Mouse (Mus musculus): ENCODE results near the gene Rpusd1. TPM values are rescaled to one million over a fixed set of nuclear protein-coding genes. Genes with fewer than 3 reads are reported as not detected.
A peak's percentile ranks its signal among the peaks of the same experiment; 100 is the strongest.
"Not testable (repeated sequence)": the region's sequence is repeated elsewhere in the genome, so short reads cannot be mapped to it uniquely, and the experiment has no call there.

Gene Rpusd1
- polyA plus RNA-seq, 1 experiment from 2014 or later, result 25.7 TPM

DNA sequence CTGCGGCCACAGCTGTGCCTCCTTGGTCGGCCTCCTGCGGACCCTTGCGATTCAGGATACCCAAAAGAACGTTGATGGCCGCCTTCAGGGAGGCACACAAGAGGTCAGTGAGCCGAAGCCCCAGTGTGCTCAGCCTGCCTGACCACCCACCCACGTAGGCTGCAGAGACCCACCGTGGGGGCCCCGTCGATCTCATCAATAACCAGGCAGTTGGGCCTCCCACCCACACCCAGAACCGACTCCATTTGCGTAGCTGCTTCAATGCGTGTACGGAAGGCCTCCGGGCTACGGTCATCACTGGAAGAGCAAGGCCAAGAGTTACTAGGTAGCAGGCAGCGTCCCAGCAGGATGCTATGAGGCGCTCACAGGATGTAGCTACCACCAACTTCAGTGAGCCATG lies 4.0 kb upstream of the Rpusd1 start:
- H3K4me3 ChIP-seq (replicated peaks; ENCODE audit: low read depth, low read length), result no peak overlapping the region
- no peak overlapping the region for H3K4me2 ChIP-seq (ENCODE audit: low read length)
- no peak overlapping the region for H3K9ac ChIP-seq (replicated peaks; ENCODE audit: low read length)
- no peak for DNase-seq
- H3K36me3 ChIP-seq (ENCODE audit: control insufficient read depth, insufficient read depth, low read length), result no peaks in the 10 kb centered on the region
- H3K27ac ChIP-seq (replicated peaks; ENCODE audit: low read depth, low read length), result no peak overlapping the region
- peaks cover 2% of the 10 kb centered on the region; the same call in 1 of the 2 replicates for H3K27me3 ChIP-seq (ENCODE audit: control insufficient read depth, insufficient read depth, low read length)
- no peak for ATAC-seq (ENCODE audit: low FRiP score, low TSS enrichment)
- H3K9me3 ChIP-seq (ENCODE audit: control insufficient read depth, low read length), result no peaks in the 10 kb centered on the region
- peaks cover 11% of the 10 kb centered on the region for H3K4me1 ChIP-seq (ENCODE audit: control insufficient read depth, insufficient read depth, low read length)
- whole genome bisulfite sequencing, result 95% methylated on average over 19 of the region's 19 CpGs

DNA sequence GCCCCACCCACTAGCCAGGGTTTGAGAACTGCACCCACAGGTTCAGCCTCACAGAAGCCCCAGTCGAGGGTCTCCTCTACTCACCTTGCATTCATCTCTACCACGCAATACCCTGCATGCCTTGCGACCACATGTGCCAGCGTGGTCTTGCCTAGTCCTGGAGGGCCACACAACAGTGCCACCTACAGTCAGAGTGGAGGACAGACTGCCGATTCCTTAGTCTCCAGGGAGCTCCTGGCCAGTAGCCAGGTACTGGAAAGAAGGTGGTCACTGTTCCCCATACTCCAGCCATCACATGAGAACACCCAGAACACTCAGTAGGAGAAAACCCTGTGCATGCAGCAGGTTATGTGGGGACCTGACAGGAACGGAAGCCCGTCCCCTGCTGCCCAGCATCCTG lies 3.6 kb upstream of the Rpusd1 start:
- H3K9ac ChIP-seq (replicated peaks; ENCODE audit: low read length), result no peak overlapping the region
- H3K36me3 ChIP-seq (ENCODE audit: control insufficient read depth, insufficient read depth, low read length), result no peaks in the 10 kb centered on the region
- H3K27ac ChIP-seq (replicated peaks; ENCODE audit: low read depth, low read length), result no peak overlapping the region
- ATAC-seq (ENCODE audit: low FRiP score, low TSS enrichment) (no peak), DNase-seq (no peak)
- H3K9me3 ChIP-seq (ENCODE audit: control insufficient read depth, low read length), result no peaks in the 10 kb centered on the region
- 75% methylated on average over 7 of the region's 7 CpGs for WGBS
- H3K4me3 ChIP-seq (replicated peaks; ENCODE audit: low read depth, low read length), result no peak overlapping the region
- no peak overlapping the region for H3K4me2 ChIP-seq (ENCODE audit: low read length)
- H3K4me1 ChIP-seq (ENCODE audit: control insufficient read depth, insufficient read depth, low read length), result peaks cover 14% of the 10 kb centered on the region
- no peaks in the 10 kb centered on the region for H3K27me3 ChIP-seq (ENCODE audit: control insufficient read depth, insufficient read depth, low read length)

DNA sequence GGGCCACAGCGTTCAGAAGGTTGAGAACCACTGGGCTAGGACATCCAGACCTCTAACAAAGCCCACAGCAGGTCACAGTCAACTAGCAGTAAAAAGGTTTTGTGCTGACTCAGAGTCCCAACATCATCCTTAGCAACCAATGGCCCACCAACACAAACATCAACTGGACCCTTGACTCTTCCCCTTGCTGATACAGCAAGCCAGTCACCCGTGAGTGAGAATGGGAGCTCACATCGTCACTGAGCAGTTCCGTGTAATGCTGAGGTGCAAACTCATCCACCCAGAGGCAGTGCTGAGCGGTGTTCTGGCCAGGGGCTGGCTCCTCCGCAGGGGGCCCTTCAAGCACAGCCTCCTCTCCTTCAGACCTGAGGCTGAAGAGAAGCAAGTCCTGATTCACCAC lies 2.2 kb upstream of the Rpusd1 start:
- ATAC-seq (ENCODE audit: low FRiP score, low TSS enrichment) (no peak), DNase-seq (no peak)
- Histone ChIP-seq H3K27me3 (ENCODE audit: control insufficient read depth, insufficient read depth, low read length) (no peaks in the 10 kb centered on the region), H3K4me1 (ENCODE audit: control insufficient read depth, insufficient read depth, low read length) (peaks cover 14% of the 10 kb centered on the region), H3K36me3 (ENCODE audit: control insufficient read depth, insufficient read depth, low read length) (0 out of 2 replicates have a peak, but pooled peaks cover 2% of the 10 kb centered on the region), H3K4me3 (replicated peaks; ENCODE audit: low read depth, low read length) (no peak overlapping the region), H3K9me3 (ENCODE audit: control insufficient read depth, low read length) (no peaks in the 10 kb centered on the region), H3K9ac (replicated peaks; ENCODE audit: low read length) (no peak overlapping the region), H3K4me2 (ENCODE audit: low read length) (no peak overlapping the region), H3K27ac (replicated peaks; ENCODE audit: low read depth, low read length) (no peak overlapping the region)
- WGBS, result 84% methylated on average over 6 of the region's 6 CpGs

DNA sequence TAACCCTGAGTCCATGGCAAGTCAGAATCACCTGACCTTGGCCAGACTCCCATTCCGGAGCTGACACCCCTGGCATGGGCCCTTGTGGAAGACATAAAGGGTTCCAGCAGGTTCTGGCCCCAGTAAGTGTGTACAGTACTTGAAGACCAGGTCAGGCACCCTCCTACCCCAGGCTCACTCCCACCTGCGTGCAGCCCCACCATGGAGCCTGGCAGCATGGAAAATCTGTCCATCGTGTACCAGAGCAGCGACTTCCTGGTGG lies 470 bp downstream of the Rpusd1 start:
- 22% methylated on average over 4 of the region's 4 CpGs for WGBS
- H3K36me3 ChIP-seq (ENCODE audit: control insufficient read depth, insufficient read depth, low read length), result peaks cover 11% of the 10 kb centered on the region; the same call in 1 of the 2 replicates
- DNase-seq (no peak), ATAC-seq (ENCODE audit: low FRiP score, low TSS enrichment) (no peak)
- H3K9ac ChIP-seq (replicated peaks; ENCODE audit: low read length), result peak overlapping the region; percentile 78
- H3K4me1 ChIP-seq (ENCODE audit: control insufficient read depth, insufficient read depth, low read length), result peaks cover 14% of the 10 kb centered on the region
- peak overlapping the region; percentile 63 for H3K4me3 ChIP-seq (replicated peaks; ENCODE audit: low read depth, low read length)
- H3K9me3 ChIP-seq (ENCODE audit: control insufficient read depth, low read length), result no peaks in the 10 kb centered on the region
- peak overlapping the region; percentile 60; the same call in 1 of the 2 replicates for H3K27ac ChIP-seq (replicated peaks; ENCODE audit: low read depth, low read length)
- H3K27me3 ChIP-seq (ENCODE audit: control insufficient read depth, insufficient read depth, low read length), result no peaks in the 10 kb centered on the region
- peak overlapping the region; percentile 97 for H3K4me2 ChIP-seq (ENCODE audit: low read length)

DNA sequence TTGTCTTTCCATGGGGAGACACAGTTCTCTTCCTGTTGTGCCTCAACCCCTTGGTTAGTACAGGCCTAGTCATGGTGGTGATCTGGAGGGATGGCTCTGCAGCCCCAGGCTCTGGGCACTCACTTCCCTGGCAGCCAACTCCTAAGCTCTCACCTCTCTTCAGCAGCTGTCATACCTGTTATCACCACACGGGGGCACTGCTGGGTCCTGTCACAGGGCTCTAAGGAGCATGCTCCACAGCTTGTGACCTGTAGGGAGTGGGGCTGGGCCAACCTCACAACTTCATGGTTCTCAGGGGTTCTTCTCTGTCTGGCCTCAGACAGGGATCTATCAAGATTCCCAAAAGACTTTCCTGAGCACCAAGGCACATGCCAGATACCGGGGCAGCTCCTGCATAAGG lies 4.6 kb downstream of the Rpusd1 start:
- no peak overlapping the region for H3K27ac ChIP-seq (replicated peaks; ENCODE audit: low read depth, low read length)
- no peak overlapping the region for H3K4me3 ChIP-seq (replicated peaks; ENCODE audit: low read depth, low read length)
- peaks cover 9% of the 10 kb centered on the region for H3K4me1 ChIP-seq (ENCODE audit: control insufficient read depth, insufficient read depth, low read length)
- ATAC-seq (ENCODE audit: low FRiP score, low TSS enrichment) (no peak), DNase-seq (peak; percentile 89)
- no peaks in the 10 kb centered on the region for H3K9me3 ChIP-seq (ENCODE audit: control insufficient read depth, low read length)
- no peak overlapping the region for H3K9ac ChIP-seq (replicated peaks; ENCODE audit: low read length)
- H3K27me3 ChIP-seq (ENCODE audit: control insufficient read depth, insufficient read depth, low read length), result no peaks in the 10 kb centered on the region
- H3K36me3 ChIP-seq (ENCODE audit: control insufficient read depth, insufficient read depth, low read length), result peaks cover 11% of the 10 kb centered on the region; the same call in 1 of the 2 replicates
- H3K4me2 ChIP-seq (ENCODE audit: low read length), result no peak overlapping the region
- 10% methylated on average over 2 of the region's 2 CpGs for WGBS

DNA sequence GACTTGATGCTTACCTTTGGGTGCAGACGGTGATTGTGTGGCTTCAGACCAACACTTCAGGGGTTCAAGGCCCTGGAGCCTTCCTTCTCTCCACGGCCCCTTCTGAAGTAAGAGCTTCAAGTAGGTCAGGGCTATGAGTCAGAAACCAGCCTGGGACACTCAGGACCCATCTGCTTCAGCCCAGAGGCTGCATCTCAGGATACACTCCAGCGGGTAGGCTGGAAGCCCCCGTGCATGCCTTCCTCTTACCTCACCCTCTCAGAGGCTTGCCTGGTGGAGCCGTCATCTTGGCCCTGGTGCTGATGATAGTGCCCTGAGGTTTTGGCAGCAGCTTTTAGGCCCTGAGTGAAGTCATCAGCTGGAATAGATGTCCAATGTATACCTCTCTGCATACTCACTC lies 7.8 kb downstream of the Rpusd1 start:
- 83% methylated on average over 5 of the region's 5 CpGs for WGBS
- no peak overlapping the region for H3K27ac ChIP-seq (replicated peaks; ENCODE audit: low read depth, low read length)
- peaks cover 9% of the 10 kb centered on the region; the same call in 1 of the 2 replicates for H3K36me3 ChIP-seq (ENCODE audit: control insufficient read depth, insufficient read depth, low read length)
- H3K9ac ChIP-seq (replicated peaks; ENCODE audit: low read length), result no peak overlapping the region
- no peaks in the 10 kb centered on the region for H3K27me3 ChIP-seq (ENCODE audit: control insufficient read depth, insufficient read depth, low read length)
- DNase-seq, result no peak
- no peak for ATAC-seq (ENCODE audit: low FRiP score, low TSS enrichment)
- H3K4me2 ChIP-seq (ENCODE audit: low read length), result no peak overlapping the region
- H3K4me1 ChIP-seq (ENCODE audit: control insufficient read depth, insufficient read depth, low read length), result no peaks in the 10 kb centered on the region
- H3K4me3 ChIP-seq (replicated peaks; ENCODE audit: low read depth, low read length), result no peak overlapping the region
- H3K9me3 ChIP-seq (ENCODE audit: control insufficient read depth, low read length), result no peaks in the 10 kb centered on the region

DNA sequence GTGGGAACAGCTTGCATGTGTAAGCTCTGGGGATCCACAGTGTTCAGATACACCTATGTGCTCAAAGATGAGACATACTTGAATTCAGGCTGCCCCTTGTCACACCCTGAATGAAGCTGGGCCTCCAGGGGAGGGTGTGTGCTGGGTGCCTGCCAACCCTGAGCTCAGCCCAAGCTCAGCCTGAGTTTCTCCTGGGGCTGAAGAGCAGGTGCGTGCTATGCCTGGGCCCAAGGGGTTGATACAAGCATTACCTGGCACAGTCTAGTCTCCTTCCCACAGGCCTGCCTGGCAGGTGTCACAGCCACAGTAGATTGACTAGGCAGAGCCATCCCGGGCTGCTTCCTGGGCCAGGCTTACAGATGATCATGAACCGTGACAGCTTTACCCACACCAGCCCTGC lies 8.3 kb downstream of the Rpusd1 start, which contains the start of gene Mslnl:
TSS of gene Mslnl (plus strand) at position 298 of the 400 bp plus-strand sequence.
- WGBS, result 62% methylated on average over 3 of the region's 3 CpGs
- peaks cover 4% of the 10 kb centered on the region; the same call in 1 of the 2 replicates for H3K36me3 ChIP-seq (ENCODE audit: control insufficient read depth, insufficient read depth, low read length)
- no peak for ATAC-seq (ENCODE audit: low FRiP score, low TSS enrichment)
- no peak within 1 kb of the TSS for H3K4me2 ChIP-seq (ENCODE audit: low read length)
- no peaks in the 10 kb centered on the region for H3K27me3 ChIP-seq (ENCODE audit: control insufficient read depth, insufficient read depth, low read length)
- no peak for DNase-seq
- H3K4me3 ChIP-seq (replicated peaks; ENCODE audit: low read depth, low read length), result no peak within 1 kb of the TSS
- H3K9me3 ChIP-seq (ENCODE audit: control insufficient read depth, low read length), result no peaks in the 10 kb centered on the region
- H3K27ac ChIP-seq (replicated peaks; ENCODE audit: low read depth, low read length), result no peak within 1 kb of the TSS
- H3K9ac ChIP-seq (replicated peaks; ENCODE audit: low read length), result no peak within 1 kb of the TSS
- no peaks in the 10 kb centered on the region for H3K4me1 ChIP-seq (ENCODE audit: control insufficient read depth, insufficient read depth, low read length)

DNA sequence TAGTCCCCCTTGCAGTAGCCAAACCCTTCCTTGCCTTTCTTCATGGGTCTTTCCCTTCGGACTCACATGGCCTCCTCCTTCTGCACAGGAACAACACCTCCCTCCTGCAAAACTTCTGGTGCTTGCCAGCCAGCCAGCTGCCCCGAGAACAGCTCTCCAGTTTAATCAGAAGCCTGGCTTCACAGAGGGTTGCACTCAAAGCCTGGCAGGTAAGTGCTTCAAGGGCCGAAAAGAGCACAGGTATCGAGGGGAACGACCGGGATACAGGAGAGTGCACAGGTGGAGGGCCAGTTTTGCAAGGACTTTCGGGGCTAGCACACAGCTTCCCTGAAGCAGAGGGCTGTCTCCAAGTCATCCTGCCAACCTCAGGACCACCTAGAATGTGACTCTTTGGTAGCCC lies 11.4 kb downstream of the Rpusd1 start:
- no peak overlapping the region for H3K9ac ChIP-seq (replicated peaks; ENCODE audit: low read length)
- H3K27me3 ChIP-seq (ENCODE audit: control insufficient read depth, insufficient read depth, low read length), result no peaks in the 10 kb centered on the region
- H3K27ac ChIP-seq (replicated peaks; ENCODE audit: low read depth, low read length), result no peak overlapping the region
- no peak overlapping the region for H3K4me3 ChIP-seq (replicated peaks; ENCODE audit: low read depth, low read length)
- H3K9me3 ChIP-seq (ENCODE audit: control insufficient read depth, low read length), result no peaks in the 10 kb centered on the region
- WGBS, result 81% methylated on average over 7 of the region's 7 CpGs
- no peak overlapping the region for H3K4me2 ChIP-seq (ENCODE audit: low read length)
- ATAC-seq (ENCODE audit: low FRiP score, low TSS enrichment) (no peak), DNase-seq (no peak)
- no peaks in the 10 kb centered on the region for H3K4me1 ChIP-seq (ENCODE audit: control insufficient read depth, insufficient read depth, low read length)
- H3K36me3 ChIP-seq (ENCODE audit: control insufficient read depth, insufficient read depth, low read length), result no peaks in the 10 kb centered on the region

DNA sequence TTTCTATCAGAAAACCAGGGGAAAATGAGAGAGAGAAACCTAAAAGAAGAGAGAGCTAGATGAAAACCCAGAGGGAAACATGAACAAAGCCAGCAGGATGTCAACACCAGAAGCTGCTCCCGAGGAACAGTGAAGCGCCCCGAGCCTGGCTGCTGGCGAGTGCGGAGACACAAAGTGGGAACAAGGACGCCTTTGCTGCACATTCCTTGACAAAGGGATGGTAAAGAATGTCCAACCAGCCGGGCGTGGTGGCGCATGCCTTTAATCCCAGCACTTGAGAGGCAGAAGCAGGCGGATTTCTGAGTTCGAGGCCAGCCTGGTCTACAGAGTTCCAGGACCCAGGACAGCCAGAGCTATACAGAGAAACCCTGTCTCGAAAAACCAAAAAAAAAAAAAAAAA lies 14.0 kb downstream of the Rpusd1 start:
- not testable (repeated sequence) for H3K27me3 ChIP-seq (ENCODE audit: control insufficient read depth, insufficient read depth, low read length); H3K4me3 ChIP-seq (replicated peaks; ENCODE audit: low read depth, low read length); H3K4me2 ChIP-seq (ENCODE audit: low read length); H3K36me3 ChIP-seq (ENCODE audit: control insufficient read depth, insufficient read depth, low read length); H3K4me1 ChIP-seq (ENCODE audit: control insufficient read depth, insufficient read depth, low read length); H3K27ac ChIP-seq (replicated peaks; ENCODE audit: low read depth, low read length); ATAC-seq (ENCODE audit: low FRiP score, low TSS enrichment); DNase-seq; H3K9me3 ChIP-seq (ENCODE audit: control insufficient read depth, low read length); H3K9ac ChIP-seq (replicated peaks; ENCODE audit: low read length)
- 67% methylated on average over 12 of the region's 12 CpGs for WGBS

Measured in midbrain, embryonic 14.5 days (tissue).